Mouse (Mus musculus): Measurements from ENCODE around the gene Thbs3.

- TF ChIP-seq CTCF (IDR thresholded peaks at IDR 0.05; ENCODE audit: low read depth) = peak; percentile 99
- no peak for TF ChIP-seq EP300 (IDR thresholded peaks at IDR 0.05; ENCODE audit: low read depth)
Measured at GRCm38 (mm10) chr3:89246261-89247100, 31.5 kb downstream of the Thbs3 start, which contains the start of gene Trim46.
